Mouse (Mus musculus) MEL (cell line): Measurements from ENCODE around the gene Elovl3. TPM values are rescaled to one million over a fixed set of nuclear protein-coding genes. Genes with fewer than 3 reads are reported as not detected.
A peak's percentile ranks its signal among the peaks of the same experiment; 100 is the strongest.

ENCODE experiments used
- DNase-seq: peaks from one replicate; pipeline ENCODE4 v3.0.0; 2011; ENCODE audit warnings: low read depth, low spot score
- H3K27ac ChIP-seq: 2 replicates; pipeline ENCODE4 v1.5.1; 2012; ENCODE audit warnings: low read depth, mild to moderate bottlenecking, control low read depth, low read length, moderate library complexity; ENCODE audit not compliant: control insufficient read depth
- H3K27me3 ChIP-seq, 2 experiments: fragments of 150-350 bp in 1 of 2; sonication (generic) in 1 of 2; 2 replicates each; pipeline ENCODE4 v1.6.1; 2012; ENCODE audit warnings: low read length in 2 of 2, mild to moderate bottlenecking in 2 of 2, improper control_type of control experiment in 1 of 2, moderate library complexity in 1 of 2; ENCODE audit not compliant: insufficient read depth in 2 of 2, control insufficient read depth in 1 of 2
- H3K36me3 ChIP-seq, 2 experiments: 2 replicates each; pipeline ENCODE4 v1.6.1; 2012 to 2014; ENCODE audit warnings: low read length in 2 of 2, improper control_type of control experiment in 1 of 2, inconsistent platforms in 1 of 2, mild to moderate bottlenecking in 1 of 2; ENCODE audit not compliant: insufficient read depth in 2 of 2, control insufficient read depth in 1 of 2
- H3K4me1 ChIP-seq, 2 experiments: fragments of 150-350 bp in 1 of 2; sonication (generic) in 1 of 2; 2 replicates each; pipeline ENCODE4 v1.6.1; 2012; ENCODE audit warnings: low read length in 2 of 2, improper control_type of control experiment in 1 of 2, mild to moderate bottlenecking in 1 of 2; ENCODE audit not compliant: insufficient read depth in 2 of 2, control insufficient read depth in 1 of 2
- H3K4me3 ChIP-seq, 2 experiments: fragments of 150-350 bp in 1 of 2; sonication (generic) in 1 of 2; 2 replicates each; pipeline ENCODE4 v1.5.1; 2012; ENCODE audit warnings: low read depth in 2 of 2, low read length in 2 of 2, mild to moderate bottlenecking in 2 of 2, moderate library complexity in 2 of 2, control low read depth in 1 of 2, improper control_type of control experiment in 1 of 2; ENCODE audit not compliant: control insufficient read depth in 1 of 2, insufficient read depth in 1 of 2
- H3K79me2 ChIP-seq: 2 replicates; pipeline ENCODE4 v1.6.1; 2012; ENCODE audit warnings: mild to moderate bottlenecking, low read length, moderate library complexity; ENCODE audit not compliant: control insufficient read depth, poor library complexity, insufficient read depth
- H3K9ac ChIP-seq: 2 replicates; pipeline ENCODE4 v1.6.1; 2012; ENCODE audit warnings: low read depth, mild to moderate bottlenecking, control low read depth, low read length, moderate library complexity; ENCODE audit not compliant: control insufficient read depth, poor library complexity, severe bottlenecking
- H3K9me3 ChIP-seq: fragments of 150-350 bp; sonication (generic); replicated peaks from 2 replicates; pipeline ENCODE4 v1.6.1; 2012; ENCODE audit warnings: mild to moderate bottlenecking, low read length, improper control_type of control experiment, moderate library complexity; ENCODE audit not compliant: insufficient read depth
- BHLHE40 ChIP-seq: IDR thresholded peaks from 2 replicates; pipeline ENCODE4 v1.6.1; 2012; ENCODE audit warnings: low read depth, mild to moderate bottlenecking, inconsistent platforms, low read length, improper control_type of control experiment, borderline replicate concordance
- E2F4 ChIP-seq: IDR thresholded peaks from 2 replicates; pipeline ENCODE4 v1.6.1; 2011; ENCODE audit warnings: low read depth, low read length, improper control_type of control experiment, borderline replicate concordance
- EP300 ChIP-seq, 2 experiments: IDR thresholded peaks; 2 replicates each; pipeline ENCODE4 v1.6.1; 2011; ENCODE audit warnings: improper control_type of control experiment in 2 of 2, low read length in 2 of 2, low read depth in 1 of 2, mild to moderate bottlenecking in 1 of 2
- GABPA ChIP-seq: IDR thresholded peaks from 2 replicates; pipeline ENCODE4 v1.6.1; 2012; ENCODE audit warnings: low read depth, mild to moderate bottlenecking, inconsistent platforms, low read length, improper control_type of control experiment, moderate library complexity
- HCFC1 ChIP-seq: IDR thresholded peaks from 2 replicates; pipeline ENCODE4 v1.6.1; 2012; ENCODE audit warnings: low read depth, mild to moderate bottlenecking, inconsistent platforms, low read length, improper control_type of control experiment, moderate library complexity
- JUND ChIP-seq: IDR thresholded peaks from 2 replicates; pipeline ENCODE4 v1.6.1; 2011; ENCODE audit warnings: low read depth, mild to moderate bottlenecking, improper control_type of control experiment, low read length
- MAFK ChIP-seq: IDR thresholded peaks from 2 replicates; pipeline ENCODE4 v1.6.1; 2011; ENCODE audit warnings: low read depth, mild to moderate bottlenecking, low read length, improper control_type of control experiment, borderline replicate concordance
- MAX ChIP-seq: IDR thresholded peaks from 2 replicates; pipeline ENCODE4 v1.6.1; 2011; ENCODE audit warnings: low read length, improper control_type of control experiment
- MAZ ChIP-seq: IDR thresholded peaks from 2 replicates; pipeline ENCODE4 v1.6.1; 2012; ENCODE audit warnings: low read depth, mild to moderate bottlenecking, inconsistent platforms, low read length, improper control_type of control experiment
- MEF2A ChIP-seq: IDR thresholded peaks from 2 replicates; pipeline ENCODE4 v1.6.1; 2014; ENCODE audit warnings: low read depth, mild to moderate bottlenecking, inconsistent platforms, low read length, improper control_type of control experiment; ENCODE audit not compliant: poor library complexity, insufficient replicate concordance, severe bottlenecking; ENCODE audit errors: extremely low read depth
- MXI1 ChIP-seq: IDR thresholded peaks from 2 replicates; pipeline ENCODE4 v1.6.1; 2011; ENCODE audit warnings: mild to moderate bottlenecking, low read depth, low read length, improper control_type of control experiment
- MYC ChIP-seq: IDR thresholded peaks from 2 replicates; pipeline ENCODE4 v1.6.1; 2011; ENCODE audit warnings: low read depth, mild to moderate bottlenecking, low read length, improper control_type of control experiment, moderate library complexity
- NRF1 ChIP-seq: IDR thresholded peaks from 2 replicates; pipeline ENCODE4 v1.6.1; 2014; ENCODE audit warnings: low read depth, mild to moderate bottlenecking, inconsistent platforms, low read length, improper control_type of control experiment, moderate library complexity; ENCODE audit not compliant: poor library complexity, insufficient read depth, severe bottlenecking
- POLR2AphosphoS2 ChIP-seq: IDR thresholded peaks from 2 replicates; pipeline ENCODE4 v1.6.1; 2011; ENCODE audit warnings: low read length, improper control_type of control experiment
- POLR2AphosphoS5 ChIP-seq: IDR thresholded peaks from 2 replicates; pipeline ENCODE4 v1.6.1; 2012; ENCODE audit warnings: low read depth, borderline replicate concordance, mild to moderate bottlenecking, inconsistent platforms, low read length, moderate library complexity, mixed read lengths
- RAD21 ChIP-seq: IDR thresholded peaks from 2 replicates; pipeline ENCODE4 v1.6.1; 2011; ENCODE audit warnings: mild to moderate bottlenecking, low read depth, low read length, improper control_type of control experiment
- SMC3 ChIP-seq: IDR thresholded peaks from 2 replicates; pipeline ENCODE4 v1.6.1; 2011; ENCODE audit warnings: low read depth, low read length, improper control_type of control experiment
- TAL1 ChIP-seq: IDR thresholded peaks from 2 replicates; pipeline ENCODE4 v1.6.1; 2012; ENCODE audit warnings: mild to moderate bottlenecking, inconsistent platforms, low read length, moderate library complexity, mixed read lengths
- TBP ChIP-seq: IDR thresholded peaks from 2 replicates; pipeline ENCODE4 v1.8.0; 2011; ENCODE audit warnings: low read depth, low read length, improper control_type of control experiment
- UBTF ChIP-seq: IDR thresholded peaks from 2 replicates; pipeline ENCODE4 v1.6.1; 2012; ENCODE audit warnings: low read depth, mild to moderate bottlenecking, inconsistent platforms, low read length, improper control_type of control experiment, moderate library complexity, borderline replicate concordance; ENCODE audit not compliant: insufficient read depth
- USF1 ChIP-seq: IDR thresholded peaks from 2 replicates; pipeline ENCODE4 v1.6.1; 2014; ENCODE audit warnings: low read depth, mild to moderate bottlenecking, inconsistent platforms, low read length, improper control_type of control experiment, moderate library complexity
- USF2 ChIP-seq, 2 experiments: IDR thresholded peaks; 2 replicates each; pipeline ENCODE4 v1.6.1; 2011 to 2012; ENCODE audit warnings: improper control_type of control experiment in 2 of 2, low read length in 2 of 2, borderline replicate concordance in 1 of 2, inconsistent platforms in 1 of 2, low read depth in 1 of 2, mild to moderate bottlenecking in 1 of 2; ENCODE audit not compliant: insufficient read depth in 1 of 2
- ZKSCAN1 ChIP-seq: IDR thresholded peaks from 2 replicates; pipeline ENCODE4 v1.6.1; 2012; ENCODE audit warnings: low read depth, mild to moderate bottlenecking, inconsistent platforms, low read length, improper control_type of control experiment, moderate library complexity
- polyA plus RNA-seq, 2 experiments: library from polyadenylated mRNA; stranded (reverse) in 1 of 2; unstranded in 1 of 2; fragments of >175 nt in 1 of 2; fragments of >200 nt in 1 of 2; gene quantifications; 2 replicates each; pipeline versions ENCODE4 v1.2.1 to v1.2.4; 2012; ENCODE audit warnings: low replicate concordance in 2 of 2, low read depth in 1 of 2; ENCODE audit not compliant: insufficient read length in 2 of 2, insufficient read depth in 1 of 2, missing spikeins in 1 of 2
- total RNA-seq: library from RNA; depleted of rRNA; stranded (reverse); fragments of 300-350 nt; gene quantifications from 2 replicates; pipeline ENCODE4 v1.2.3, GENCODE M21; 2012

Gene Elovl3
- total and polyA plus RNA-seq, 3 experiments: 1.2 to 2.3 TPM; not detected in 1

DNA sequence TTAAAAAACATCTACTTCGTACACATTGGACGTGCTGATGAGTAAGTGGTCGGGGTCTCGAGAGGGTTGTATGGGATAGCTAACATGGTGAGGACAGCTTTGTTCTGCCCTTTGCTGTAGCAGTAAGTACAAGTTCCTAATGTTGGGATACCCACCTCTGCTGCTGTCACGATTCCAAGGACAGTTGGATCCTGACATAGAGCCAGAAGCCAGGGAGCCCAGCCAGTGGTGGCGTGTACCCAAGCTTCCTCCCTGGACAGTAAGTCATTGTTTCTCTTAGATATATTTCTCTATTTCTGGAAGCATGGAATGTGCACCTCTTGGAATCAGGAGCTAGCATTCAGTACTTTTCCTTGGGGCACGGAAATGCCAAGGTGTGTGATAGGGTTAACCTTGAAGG lies 43.8 kb upstream of the Elovl3 start:
- DNase-seq: peak; percentile 21
- Histone ChIP-seq H3K36me3 (peaks cover 0 to 21% of the 10 kb centered on the region in 2 experiments; a peak in 2 of 4 replicates), H3K9me3 (no peaks in the 10 kb centered on the region), H3K27ac (no peak overlapping the region), H3K27me3 (no peaks in the 10 kb centered on the region), H3K9ac (no peak overlapping the region), H3K79me2 (no peaks in the 10 kb centered on the region), H3K4me3 (no peak overlapping the region), H3K4me1 (no peaks in the 10 kb centered on the region)
- no peak for TF ChIP-seq USF1
- no peak for TF ChIP-seq GABPA
- no peak for TF ChIP-seq POLR2AphosphoS5
- TF ChIP-seq JUND: no peak
- TF ChIP-seq UBTF: no peak
- TF ChIP-seq MAFK: no peak
- TF ChIP-seq MAX: no peak
- TF ChIP-seq MXI1: no peak
- TF ChIP-seq POLR2AphosphoS2: no peak; the same call in 1 of the 2 replicates
- TF ChIP-seq USF2 (IDR thresholded peaks at IDR 0.05; ENCODE audit: borderline replicate concordance in 1 of 2, insufficient read depth in 1 of 2, low read depth in 1 of 2, low read length in 2 of 2): no peak
- TF ChIP-seq SMC3: no peak
- no peak for TF ChIP-seq TAL1
- TF ChIP-seq NRF1: no peak
- TF ChIP-seq RAD21: no peak

DNA sequence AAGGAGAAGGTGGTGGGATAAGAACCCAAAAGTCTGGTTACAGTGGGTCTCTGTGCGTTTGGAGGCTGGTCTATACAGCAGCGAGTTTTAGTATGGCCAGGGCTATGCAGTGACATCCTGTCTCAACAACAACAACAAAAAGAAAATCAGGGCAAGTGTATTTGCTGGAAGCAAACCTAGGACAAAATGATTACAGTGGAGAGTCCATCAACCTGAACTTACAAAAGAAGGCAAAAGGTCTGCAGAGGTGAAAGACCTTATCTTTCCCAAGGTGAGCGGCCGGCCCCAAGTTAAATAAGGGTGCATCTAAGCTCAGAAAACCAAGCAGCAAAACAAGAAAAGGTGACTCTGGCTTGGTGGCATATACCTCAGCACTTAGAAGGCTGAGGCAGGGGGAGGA lies 40.1 kb upstream of the Elovl3 start:
- no peak overlapping the region for H3K9ac ChIP-seq
- no peaks in the 10 kb centered on the region for H3K79me2 ChIP-seq
- H3K9me3 ChIP-seq: no peaks in the 10 kb centered on the region
- no peaks in the 10 kb centered on the region for H3K4me1 ChIP-seq
- no peaks in the 10 kb centered on the region for H3K36me3 ChIP-seq
- DNase-seq: no peak
- no peak overlapping the region for H3K27ac ChIP-seq
- no peak overlapping the region for H3K4me3 ChIP-seq
- H3K27me3 ChIP-seq: no peaks in the 10 kb centered on the region
- TF ChIP-seq SMC3 (no peak), MAZ (no peak), HCFC1 (no peak), EP300 (IDR thresholded peaks at IDR 0.05; ENCODE audit: low read depth in 1 of 2, low read length in 2 of 2) (no peak), USF2 (IDR thresholded peaks at IDR 0.05; ENCODE audit: borderline replicate concordance in 1 of 2, insufficient read depth in 1 of 2, low read depth in 1 of 2, low read length in 2 of 2) (no peak), BHLHE40 (no peak), MYC (no peak), POLR2AphosphoS5 (no peak), MAFK (no peak), ZKSCAN1 (no peak), TBP (no peak), POLR2AphosphoS2 (no peak), E2F4 (no peak), MEF2A (no peak), RAD21 (no peak)
